Mouse (Mus musculus): ENCODE results near the gene Slc1a7. TPM values are rescaled to one million over a fixed set of nuclear protein-coding genes. Genes with fewer than 3 reads are reported as not detected.

Slc1a7 gene
- total and polyA plus RNA-seq, 2 experiments from 2014 or later = 0.10 TPM; not detected in 1

DNA sequence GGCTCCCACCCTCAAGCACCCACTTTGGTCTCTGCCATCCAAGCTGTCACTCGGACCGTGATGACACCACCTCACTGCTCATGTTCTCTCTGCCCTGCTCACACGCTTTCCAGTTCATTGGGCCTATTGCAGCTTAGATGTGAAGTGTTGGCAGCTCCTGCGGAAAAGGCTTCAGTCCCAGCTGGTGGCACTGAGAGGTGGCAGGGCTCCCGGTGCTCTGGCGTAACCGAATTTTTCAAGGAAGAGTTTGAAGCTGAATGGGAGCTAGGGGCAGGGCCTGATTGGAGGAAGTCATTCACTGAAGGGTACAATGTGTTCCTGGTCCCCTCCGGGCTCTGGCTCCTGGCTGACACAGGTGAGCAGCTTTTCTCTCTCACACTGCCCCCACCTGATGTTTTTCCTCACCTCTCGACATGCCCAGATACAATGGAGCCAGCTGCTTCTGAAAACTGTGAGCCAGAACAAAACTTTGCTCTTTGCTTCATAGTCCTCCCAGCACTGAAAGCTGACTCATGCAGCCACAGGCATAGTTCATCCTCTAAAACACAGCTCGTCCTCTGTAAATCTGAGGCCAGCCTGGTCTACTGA, 83.6 kb downstream of the Slc1a7 start:
- DNase-seq = peak; percentile 72
- WGBS = 40% methylated on average over 10 of the region's 10 CpGs
- Histone ChIP-seq H3K4me2 (ENCODE audit: low read depth) (no peak overlapping the region), H3K36me3 (ENCODE audit: insufficient read depth) (peaks cover 38% of the 10 kb centered on the region), H3K4me1 (ENCODE audit: insufficient read depth) (no peaks in the 10 kb centered on the region), H3K9me3 (ENCODE audit: low read length) (no peaks in the 10 kb centered on the region), H3K9ac (no peak overlapping the region), H3K27ac (ENCODE audit: low read depth, low read length) (peak overlapping the region; percentile 29; the same call in 1 of the 2 replicates), H3K27me3 (ENCODE audit: insufficient read depth, low read length) (no peaks in the 10 kb centered on the region), H3K4me3 (ENCODE audit: low read depth, low read length) (no peak overlapping the region)
- TF ChIP-seq CTCF (IDR thresholded peaks at IDR 0.05; ENCODE audit: low read depth) = no peak
- peak; percentile 90 for ATAC-seq

DNA sequence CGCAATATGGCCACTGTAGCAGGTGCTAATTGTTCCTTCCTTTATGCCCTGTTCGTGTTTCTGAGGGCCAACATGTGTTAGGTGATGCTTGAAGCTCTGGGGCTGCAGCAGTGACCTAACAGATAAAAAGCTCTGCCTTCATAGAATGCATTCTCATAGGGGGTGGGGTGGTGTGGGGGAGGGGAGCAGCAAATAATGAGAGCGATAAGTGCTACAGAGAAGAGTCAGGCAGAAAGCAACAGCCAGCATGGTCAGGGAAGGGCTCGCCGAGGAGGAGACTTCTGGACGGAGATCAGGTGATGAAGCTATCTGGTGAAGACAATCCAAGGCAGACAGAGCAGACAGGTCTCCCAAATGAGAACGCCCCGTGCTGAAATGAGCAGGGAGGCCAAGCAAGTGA, 84.5 kb downstream of the Slc1a7 start:
- Histone ChIP-seq H3K4me1 (ENCODE audit: insufficient read depth) (no peaks in the 10 kb centered on the region), H3K27me3 (ENCODE audit: insufficient read depth, low read length) (no peaks in the 10 kb centered on the region), H3K9ac (no peak overlapping the region), H3K4me2 (ENCODE audit: low read depth) (no peak overlapping the region), H3K27ac (ENCODE audit: low read depth, low read length) (no peak overlapping the region), H3K4me3 (ENCODE audit: low read depth, low read length) (no peak overlapping the region), H3K36me3 (ENCODE audit: insufficient read depth) (peaks cover 31% of the 10 kb centered on the region), H3K9me3 (ENCODE audit: low read length) (no peaks in the 10 kb centered on the region)
- DNase-seq (no peak), ATAC-seq (no peak)
- whole genome bisulfite sequencing = 83% methylated on average over 8 of the region's 8 CpGs
- no peak for TF ChIP-seq CTCF (IDR thresholded peaks at IDR 0.05; ENCODE audit: low read depth)

GRCm38 (mm10) chr4:108055873-108056272, 87.7 kb downstream of the Slc1a7 start:
- no peak for TF ChIP-seq CTCF (IDR thresholded peaks at IDR 0.05; ENCODE audit: low read depth)
- Histone ChIP-seq H3K9ac (no peak overlapping the region), H3K9me3 (ENCODE audit: low read length) (no peaks in the 10 kb centered on the region), H3K27me3 (ENCODE audit: insufficient read depth, low read length) (no peaks in the 10 kb centered on the region), H3K4me1 (ENCODE audit: insufficient read depth) (no peaks in the 10 kb centered on the region), H3K4me2 (ENCODE audit: low read depth) (no peak overlapping the region), H3K27ac (ENCODE audit: low read depth, low read length) (no peak overlapping the region), H3K4me3 (ENCODE audit: low read depth, low read length) (no peak overlapping the region), H3K36me3 (ENCODE audit: insufficient read depth) (peaks cover 24% of the 10 kb centered on the region)
- no peak for DNase-seq
- 94% methylated on average over 10 of the region's 10 CpGs for WGBS
- ATAC-seq = no peak

DNA sequence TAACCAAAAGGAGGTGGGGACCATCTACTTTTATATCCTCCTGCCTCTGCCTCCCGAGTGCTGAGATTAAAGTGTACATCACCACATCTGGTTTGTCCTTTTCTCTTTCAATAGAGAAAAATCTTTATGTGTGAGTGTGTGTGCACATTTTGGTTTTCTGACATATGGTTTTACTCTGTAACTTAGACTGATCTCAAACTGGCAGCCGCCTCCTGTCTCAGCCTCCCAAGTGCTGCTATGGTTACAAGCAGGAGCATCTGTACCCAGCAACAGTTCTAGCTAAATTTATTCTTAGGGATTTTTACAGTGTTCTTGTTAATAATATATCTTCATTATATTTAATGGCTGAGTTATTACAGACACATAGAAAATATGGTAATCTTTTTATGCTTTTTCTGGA, 89.1 kb downstream of the Slc1a7 start:
- H3K36me3 ChIP-seq (ENCODE audit: insufficient read depth) = peaks cover 21% of the 10 kb centered on the region
- WGBS = 86% methylated on average over 2 of the region's 2 CpGs
- no peak for TF ChIP-seq CTCF (IDR thresholded peaks at IDR 0.05; ENCODE audit: low read depth)

GRCm38 (mm10) chr4:108058166-108058565, 90.0 kb downstream of the Slc1a7 start:
- Histone ChIP-seq H3K27ac (ENCODE audit: low read depth, low read length) (no peak overlapping the region), H3K4me3 (ENCODE audit: low read depth, low read length) (no peak overlapping the region), H3K9ac (no peak overlapping the region), H3K4me2 (ENCODE audit: low read depth) (no peak overlapping the region), H3K27me3 (ENCODE audit: insufficient read depth, low read length) (no peaks in the 10 kb centered on the region), H3K36me3 (ENCODE audit: insufficient read depth) (peaks cover 18% of the 10 kb centered on the region), H3K4me1 (ENCODE audit: insufficient read depth) (no peaks in the 10 kb centered on the region), H3K9me3 (ENCODE audit: low read length) (no peaks in the 10 kb centered on the region)
- no peak for TF ChIP-seq CTCF (IDR thresholded peaks at IDR 0.05; ENCODE audit: low read depth)
- 82% methylated on average over 10 of the region's 10 CpGs for WGBS
- ATAC-seq = no peak
- DNase-seq = no peak

More for the DNA sequence above, 89.1 kb downstream of the Slc1a7 start:
- ATAC-seq = no peak
- Histone ChIP-seq H3K9me3 (ENCODE audit: low read length) (no peaks in the 10 kb centered on the region), H3K27me3 (ENCODE audit: insufficient read depth, low read length) (no peaks in the 10 kb centered on the region), H3K4me3 (ENCODE audit: low read depth, low read length) (no peak overlapping the region), H3K27ac (ENCODE audit: low read depth, low read length) (no peak overlapping the region), H3K4me2 (ENCODE audit: low read depth) (no peak overlapping the region), H3K4me1 (ENCODE audit: insufficient read depth) (no peaks in the 10 kb centered on the region), H3K9ac (no peak overlapping the region)
- DNase-seq = no peak

DNA sequence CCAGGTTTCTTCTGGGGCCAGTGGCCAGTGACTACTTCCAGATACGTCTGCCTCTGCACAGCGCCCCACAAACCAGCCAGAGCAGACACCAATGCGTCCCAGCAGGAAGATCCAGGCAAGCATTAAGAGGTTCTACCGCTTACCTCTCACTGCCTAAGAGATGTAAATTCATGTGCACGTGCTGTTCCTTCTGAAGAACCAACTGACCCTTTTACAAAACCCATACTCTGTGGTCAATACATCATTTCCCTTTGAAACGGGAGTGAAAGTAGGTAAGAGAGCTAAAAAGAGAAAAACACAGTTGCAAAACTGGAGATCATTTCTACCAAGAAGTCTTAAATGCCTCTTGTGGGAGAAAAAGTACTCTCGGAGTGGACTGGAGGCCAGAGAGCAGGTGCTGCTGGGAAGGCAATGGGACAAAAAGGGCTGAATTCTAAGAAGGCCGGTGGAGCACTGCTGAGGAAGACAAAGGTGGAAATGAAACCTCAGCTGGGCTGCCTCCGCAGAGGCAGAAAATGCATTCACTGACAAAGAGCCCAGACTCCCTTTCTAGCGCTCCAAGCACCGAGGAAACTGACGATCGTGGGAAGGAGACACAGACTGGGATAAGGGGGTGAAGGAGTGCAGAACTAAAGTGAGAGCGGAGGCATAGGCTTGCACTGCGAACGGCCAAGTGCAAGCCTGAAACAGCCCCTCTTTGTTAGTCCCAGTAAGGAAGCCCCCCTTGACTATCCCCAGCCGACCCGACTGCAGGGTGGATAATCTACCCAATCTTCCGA, 91.7 kb downstream of the Slc1a7 start:
- H3K9ac ChIP-seq = 0 out of 2 replicates have a peak overlapping the region, but pooled peaks have one; percentile 29
- no peak overlapping the region for H3K27ac ChIP-seq (ENCODE audit: low read depth, low read length)
- 32% methylated on average over 19 of the region's 19 CpGs for WGBS
- no peaks in the 10 kb centered on the region for H3K9me3 ChIP-seq (ENCODE audit: low read length)
- peak overlapping the region; percentile 13; the same call in 1 of the 2 replicates for H3K4me2 ChIP-seq (ENCODE audit: low read depth)
- ATAC-seq = peak; percentile 14; the same call in 1 of the 2 replicates
- no peaks in the 10 kb centered on the region for H3K27me3 ChIP-seq (ENCODE audit: insufficient read depth, low read length)
- peaks cover 11% of the 10 kb centered on the region for H3K36me3 ChIP-seq (ENCODE audit: insufficient read depth)
- no peak overlapping the region for H3K4me3 ChIP-seq (ENCODE audit: low read depth, low read length)
- H3K4me1 ChIP-seq (ENCODE audit: insufficient read depth) = no peaks in the 10 kb centered on the region
- TF ChIP-seq CTCF (IDR thresholded peaks at IDR 0.05; ENCODE audit: low read depth) = no peak
- DNase-seq = no peak

GRCm38 (mm10) chr4:108060774-108061173, 92.6 kb downstream of the Slc1a7 start:
- Histone ChIP-seq H3K9me3 (ENCODE audit: low read length) (no peaks in the 10 kb centered on the region), H3K4me1 (ENCODE audit: insufficient read depth) (no peaks in the 10 kb centered on the region), H3K27ac (ENCODE audit: low read depth, low read length) (no peak overlapping the region), H3K9ac (no peak overlapping the region), H3K4me2 (ENCODE audit: low read depth) (no peak overlapping the region), H3K36me3 (ENCODE audit: insufficient read depth) (peaks cover 9% of the 10 kb centered on the region), H3K27me3 (ENCODE audit: insufficient read depth, low read length) (no peaks in the 10 kb centered on the region), H3K4me3 (ENCODE audit: low read depth, low read length) (no peak overlapping the region)
- WGBS = 41% methylated on average over 4 of the region's 4 CpGs
- DNase-seq = no peak
- TF ChIP-seq CTCF (IDR thresholded peaks at IDR 0.05; ENCODE audit: low read depth) = no peak
- no peak for ATAC-seq

Data from forebrain, postnatal 0 days (tissue).